Mouse (Mus musculus): Measurements from ENCODE around the gene Aoc2. TPM values are rescaled to one million over a fixed set of nuclear protein-coding genes. Genes with fewer than 3 reads are reported as not detected.

Aoc2 gene
- 0.28 TPM for polyA plus RNA-seq (2014; fragmentation: Illumina TruSeq; extraction: RNeasy Lipid Tissue Mini Kit (QIAGEN cat#74804); ENCODE audit: low read depth, low replicate concordance)

GRCm38 (mm10) chr11:101324763-101325162, at the start of gene Aoc2:
Gene Aoc2, plus strand, starts transcription at chr11:101325063.

GRCm38 (mm10) chr11:101278223-101279192, 46.4 kb upstream of the Aoc2 start, which contains the start of the genes Cntd1 and Coa3:
Gene Cntd1, plus strand, starts transcription at chr11:101279012.
Gene Coa3, minus strand, starts transcription at chr11:101279114.

GRCm38 (mm10) chr11:101302004-101302798, 22.7 kb upstream of the Aoc2 start, which contains the start of gene Becn1:
Gene Becn1, minus strand, starts transcription at chr11:101302286.

GRCm38 (mm10) chr11:101315665-101316500, 9.0 kb upstream of the Aoc2 start, which contains the start of gene Psme3:
Gene Psme3, plus strand, starts transcription at chr11:101316213.

GRCm38 (mm10) chr11:101330371-101330924, 5.6 kb downstream of the Aoc2 start, which contains the start of gene Aoc3:
Gene Aoc3, plus strand, starts transcription at chr11:101330605.

DNA sequence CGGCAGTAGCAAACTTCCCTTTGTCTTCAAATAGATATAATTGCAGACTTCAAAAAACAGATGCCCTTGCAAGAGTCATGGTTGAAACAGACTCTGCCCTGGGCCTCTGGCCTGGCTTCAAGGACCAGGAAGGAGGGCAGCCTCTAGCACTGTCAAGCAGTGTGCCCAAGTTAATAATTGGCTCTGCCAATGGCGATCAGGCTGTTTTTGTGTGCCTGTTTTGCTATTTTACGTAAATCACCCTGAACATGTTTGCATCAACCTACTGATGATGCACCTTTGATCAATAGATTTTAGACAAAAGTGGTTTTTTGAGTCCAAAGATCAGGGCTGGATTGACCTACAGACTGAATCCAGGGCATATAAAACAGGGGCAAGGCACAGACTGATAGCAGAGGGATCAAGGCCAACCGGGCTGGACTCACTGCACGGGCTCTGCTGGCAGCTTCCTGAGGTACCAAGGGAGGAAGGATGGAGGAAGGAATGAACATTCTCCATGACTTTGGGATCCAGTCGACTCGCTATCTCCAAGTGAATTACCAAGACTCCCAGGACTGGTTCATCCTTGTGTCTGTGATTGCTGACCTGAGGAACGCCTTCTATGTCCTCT, 42.6 kb downstream of the Aoc2 start, which contains the start of gene G6pc:
TSS of gene G6pc (plus strand) at position 236 of the 610 bp plus-strand sequence.

Other genes with a start within 250 kb of the Aoc2 start
- not detected for gene Hsd17b1, start 246.7 kb upstream of the Aoc2 start, polyA plus RNA-seq (2014; fragmentation: Illumina TruSeq; extraction: RNeasy Lipid Tissue Mini Kit (QIAGEN cat#74804); ENCODE audit: low read depth, low replicate concordance)
- 7.6 TPM for gene Coasy, start 242.5 kb upstream of the Aoc2 start, polyA plus RNA-seq (2014; fragmentation: Illumina TruSeq; extraction: RNeasy Lipid Tissue Mini Kit (QIAGEN cat#74804); ENCODE audit: low read depth, low replicate concordance)
- gene Mlx, start 237.8 kb upstream of the Aoc2 start, polyA plus RNA-seq (2014; fragmentation: Illumina TruSeq; extraction: RNeasy Lipid Tissue Mini Kit (QIAGEN cat#74804); ENCODE audit: low read depth, low replicate concordance), result 48.5 TPM
- gene Psmc3ip, start 229.6 kb upstream of the Aoc2 start, polyA plus RNA-seq (2014; fragmentation: Illumina TruSeq; extraction: RNeasy Lipid Tissue Mini Kit (QIAGEN cat#74804); ENCODE audit: low read depth, low replicate concordance), result 3.7 TPM
- 37.4 TPM for gene Retreg3, start 205.2 kb upstream of the Aoc2 start, polyA plus RNA-seq (2014; fragmentation: Illumina TruSeq; extraction: RNeasy Lipid Tissue Mini Kit (QIAGEN cat#74804); ENCODE audit: low read depth, low replicate concordance)
- 0.36 TPM for gene Tubg1, start 205.1 kb upstream of the Aoc2 start, polyA plus RNA-seq (2014; fragmentation: Illumina TruSeq; extraction: RNeasy Lipid Tissue Mini Kit (QIAGEN cat#74804); ENCODE audit: low read depth, low replicate concordance)
- not detected for gene Tubg2, start 169.2 kb upstream of the Aoc2 start, polyA plus RNA-seq (2014; fragmentation: Illumina TruSeq; extraction: RNeasy Lipid Tissue Mini Kit (QIAGEN cat#74804); ENCODE audit: low read depth, low replicate concordance)
- not detected for gene Cntnap1, start 154.5 kb upstream of the Aoc2 start, polyA plus RNA-seq (2014; fragmentation: Illumina TruSeq; extraction: RNeasy Lipid Tissue Mini Kit (QIAGEN cat#74804); ENCODE audit: low read depth, low replicate concordance)
- not detected for gene Plekhh3, start 153.7 kb upstream of the Aoc2 start, polyA plus RNA-seq (2014; fragmentation: Illumina TruSeq; extraction: RNeasy Lipid Tissue Mini Kit (QIAGEN cat#74804); ENCODE audit: low read depth, low replicate concordance)
- gene Ccr10, start 149.6 kb upstream of the Aoc2 start, polyA plus RNA-seq (2014; fragmentation: Illumina TruSeq; extraction: RNeasy Lipid Tissue Mini Kit (QIAGEN cat#74804); ENCODE audit: low read depth, low replicate concordance), result not detected
- 30.4 TPM for gene Ezh1, start 98.6 kb upstream of the Aoc2 start, polyA plus RNA-seq (2014; fragmentation: Illumina TruSeq; extraction: RNeasy Lipid Tissue Mini Kit (QIAGEN cat#74804); ENCODE audit: low read depth, low replicate concordance)
- gene Ramp2, start 79.0 kb upstream of the Aoc2 start, polyA plus RNA-seq (2014; fragmentation: Illumina TruSeq; extraction: RNeasy Lipid Tissue Mini Kit (QIAGEN cat#74804); ENCODE audit: low read depth, low replicate concordance), result 6.7 TPM
- 115 TPM for gene Vps25, start 71.4 kb upstream of the Aoc2 start, polyA plus RNA-seq (2014; fragmentation: Illumina TruSeq; extraction: RNeasy Lipid Tissue Mini Kit (QIAGEN cat#74804); ENCODE audit: low read depth, low replicate concordance)
- 2.6 TPM for gene Wnk4, start 64.5 kb upstream of the Aoc2 start, polyA plus RNA-seq (2014; fragmentation: Illumina TruSeq; extraction: RNeasy Lipid Tissue Mini Kit (QIAGEN cat#74804); ENCODE audit: low read depth, low replicate concordance)
- 4.6 TPM for gene Cntd1, start 46.1 kb upstream of the Aoc2 start, polyA plus RNA-seq (2014; fragmentation: Illumina TruSeq; extraction: RNeasy Lipid Tissue Mini Kit (QIAGEN cat#74804); ENCODE audit: low read depth, low replicate concordance)
- gene Coa3, start 45.9 kb upstream of the Aoc2 start, polyA plus RNA-seq (2014; fragmentation: Illumina TruSeq; extraction: RNeasy Lipid Tissue Mini Kit (QIAGEN cat#74804); ENCODE audit: low read depth, low replicate concordance), result 13.9 TPM
- 96.1 TPM for gene Becn1, start 22.8 kb upstream of the Aoc2 start, polyA plus RNA-seq (2014; fragmentation: Illumina TruSeq; extraction: RNeasy Lipid Tissue Mini Kit (QIAGEN cat#74804); ENCODE audit: low read depth, low replicate concordance)
- gene Psme3, start 8.8 kb upstream of the Aoc2 start, polyA plus RNA-seq (2014; fragmentation: Illumina TruSeq; extraction: RNeasy Lipid Tissue Mini Kit (QIAGEN cat#74804); ENCODE audit: low read depth, low replicate concordance), result 180 TPM
- 2.3 TPM for gene Aoc3, start 5.5 kb downstream of the Aoc2 start, polyA plus RNA-seq (2014; fragmentation: Illumina TruSeq; extraction: RNeasy Lipid Tissue Mini Kit (QIAGEN cat#74804); ENCODE audit: low read depth, low replicate concordance)
- gene G6pc, start 42.5 kb downstream of the Aoc2 start, polyA plus RNA-seq (2014; fragmentation: Illumina TruSeq; extraction: RNeasy Lipid Tissue Mini Kit (QIAGEN cat#74804); ENCODE audit: low read depth, low replicate concordance), result 542 TPM
- gene Aarsd1, start 92.6 kb downstream of the Aoc2 start, polyA plus RNA-seq (2014; fragmentation: Illumina TruSeq; extraction: RNeasy Lipid Tissue Mini Kit (QIAGEN cat#74804); ENCODE audit: low read depth, low replicate concordance), result 10.7 TPM
- gene Gm27029, start 99.7 kb downstream of the Aoc2 start, polyA plus RNA-seq (2014; fragmentation: Illumina TruSeq; extraction: RNeasy Lipid Tissue Mini Kit (QIAGEN cat#74804); ENCODE audit: low read depth, low replicate concordance), result 0.81 TPM
- 3.9 TPM for gene Rundc1, start 100.0 kb downstream of the Aoc2 start, polyA plus RNA-seq (2014; fragmentation: Illumina TruSeq; extraction: RNeasy Lipid Tissue Mini Kit (QIAGEN cat#74804); ENCODE audit: low read depth, low replicate concordance)
- 2.0 TPM for gene Ptges3l, start 100.3 kb downstream of the Aoc2 start, polyA plus RNA-seq (2014; fragmentation: Illumina TruSeq; extraction: RNeasy Lipid Tissue Mini Kit (QIAGEN cat#74804); ENCODE audit: low read depth, low replicate concordance)
- gene Rpl27, start 117.2 kb downstream of the Aoc2 start, polyA plus RNA-seq (2014; fragmentation: Illumina TruSeq; extraction: RNeasy Lipid Tissue Mini Kit (QIAGEN cat#74804); ENCODE audit: low read depth, low replicate concordance), result 36.8 TPM
- 0.93 TPM for gene Ifi35, start 123.3 kb downstream of the Aoc2 start, polyA plus RNA-seq (2014; fragmentation: Illumina TruSeq; extraction: RNeasy Lipid Tissue Mini Kit (QIAGEN cat#74804); ENCODE audit: low read depth, low replicate concordance)
- gene Rnd2, start 139.9 kb downstream of the Aoc2 start, polyA plus RNA-seq (2014; fragmentation: Illumina TruSeq; extraction: RNeasy Lipid Tissue Mini Kit (QIAGEN cat#74804); ENCODE audit: low read depth, low replicate concordance), result 4.5 TPM
- 1.5 TPM for gene Vat1, start 141.2 kb downstream of the Aoc2 start, polyA plus RNA-seq (2014; fragmentation: Illumina TruSeq; extraction: RNeasy Lipid Tissue Mini Kit (QIAGEN cat#74804); ENCODE audit: low read depth, low replicate concordance)
- 0.32 TPM for gene Brca1, start 226.9 kb downstream of the Aoc2 start, polyA plus RNA-seq (2014; fragmentation: Illumina TruSeq; extraction: RNeasy Lipid Tissue Mini Kit (QIAGEN cat#74804); ENCODE audit: low read depth, low replicate concordance)
- 182 TPM for gene Nbr1, start 227.1 kb downstream of the Aoc2 start, polyA plus RNA-seq (2014; fragmentation: Illumina TruSeq; extraction: RNeasy Lipid Tissue Mini Kit (QIAGEN cat#74804); ENCODE audit: low read depth, low replicate concordance)